Mouse (Mus musculus) olfactory bulb, adult 2 months (tissue): ENCODE measurements around the gene Isx. TPM values are rescaled to one million over a fixed set of nuclear protein-coding genes. Genes with fewer than 3 reads are reported as not detected.

ENCODE experiments used
- H3K27ac ChIP-seq: fragments of 200-500 bp; 2 replicates; pipeline ENCODE4 v1.5.1; 2012; ENCODE audit warnings: low read depth, low read length; ENCODE audit not compliant: insufficient read depth
- H3K4me1 ChIP-seq: fragments of 200-500 bp; 2 replicates; pipeline ENCODE4 v1.6.1; 2012; ENCODE audit warnings: low read length; ENCODE audit not compliant: control insufficient read depth, insufficient read depth
- H3K4me3 ChIP-seq: fragments of 200-500 bp; 2 replicates; pipeline ENCODE4 v1.5.1; 2012; ENCODE audit warnings: mild to moderate bottlenecking, low read depth, low read length, moderate library complexity; ENCODE audit not compliant: insufficient read depth
- CTCF ChIP-seq: fragments of 200-500 bp; IDR thresholded peaks from 2 replicates; pipeline ENCODE4 v1.5.1; 2012; ENCODE audit warnings: low read depth, mild to moderate bottlenecking, low read length, moderate library complexity; ENCODE audit not compliant: insufficient read depth
- POLR2A ChIP-seq: fragments of 200-500 bp; IDR thresholded peaks from 2 replicates; pipeline ENCODE4 v1.6.1; 2012; ENCODE audit warnings: mild to moderate bottlenecking, low read depth, low read length, moderate library complexity; ENCODE audit not compliant: insufficient read depth
- WGBS: fragments of 180-500 bp; shearing (Covaris S2); methylation state at CpG from one replicate; pipeline ENCODE4 v1.1.7; 2018; 5-methylcytosine and 5-hydroxymethylcytosine counted together
- polyA plus RNA-seq: library from polyadenylated mRNA; stranded (reverse); fragments of >200 nt; gene quantifications from 2 replicates; pipeline ENCODE4 v1.2.4, GENCODE M21; 2012; ENCODE audit warnings: low replicate concordance; ENCODE audit not compliant: missing spikeins, insufficient read depth, insufficient read length

The Isx gene
- polyA plus RNA-seq, 1 experiment = not detected

DNA sequence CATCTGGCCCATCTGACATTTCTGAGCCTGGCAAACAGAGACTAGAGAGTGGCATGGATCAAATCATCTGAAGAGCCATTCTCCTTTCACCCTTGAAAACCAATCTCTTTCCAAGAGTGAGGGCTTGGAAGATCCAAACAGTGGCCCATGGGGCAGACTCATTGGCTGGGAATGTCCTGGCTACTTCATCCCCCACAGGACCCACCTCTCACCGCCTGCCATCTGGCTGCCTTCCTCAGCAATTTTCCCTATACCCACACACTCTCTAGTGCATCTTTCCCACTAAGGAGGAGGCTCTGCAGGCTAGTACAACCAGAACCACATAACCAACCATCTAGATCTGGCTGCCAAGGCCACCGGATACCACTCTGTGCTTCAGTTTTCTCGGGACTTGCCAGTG is 17.6 kb upstream of the Isx start:
- no peaks in the 10 kb centered on the region for H3K4me1 ChIP-seq
- no peak overlapping the region for H3K4me3 ChIP-seq
- H3K27ac ChIP-seq = no peak overlapping the region
- TF ChIP-seq CTCF = no peak
- TF ChIP-seq POLR2A = no peak
- WGBS = 89% methylated on average over 3 of the region's 3 CpGs

GRCm38 (mm10) chr8:74859241-74859640 is 13.7 kb upstream of the Isx start:
- WGBS = 90% methylated on average over 4 of the region's 4 CpGs
- TF ChIP-seq POLR2A (no peak), CTCF (no peak)
- H3K4me1 ChIP-seq = no peaks in the 10 kb centered on the region
- H3K27ac ChIP-seq = no peak overlapping the region
- H3K4me3 ChIP-seq = no peak overlapping the region

DNA sequence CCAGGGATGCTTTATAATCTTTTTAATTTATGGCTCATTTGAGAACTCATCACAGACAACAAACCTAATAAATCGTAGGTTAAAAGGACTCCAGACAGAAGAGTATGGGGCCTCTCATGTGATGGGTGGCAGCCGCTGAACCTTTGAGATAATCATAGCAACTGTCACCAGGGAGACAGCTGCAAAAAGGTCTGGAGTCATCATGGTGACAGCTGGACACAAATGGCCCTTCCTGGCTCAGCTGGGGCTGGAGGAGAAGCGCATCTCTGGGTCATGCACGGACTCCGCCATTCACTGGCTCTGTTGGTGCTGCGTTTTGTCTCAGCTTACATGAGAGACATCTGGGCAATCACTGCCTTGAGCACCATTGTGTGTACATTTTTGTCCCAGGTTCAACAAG is 12.5 kb upstream of the Isx start:
- Histone ChIP-seq H3K4me1 (no peaks in the 10 kb centered on the region), H3K4me3 (no peak overlapping the region), H3K27ac (no peak overlapping the region)
- 87% methylated on average over 6 of the region's 6 CpGs for WGBS
- TF ChIP-seq POLR2A (no peak), CTCF (no peak)

GRCm38 (mm10) chr8:74862598-74862997 is 10.4 kb upstream of the Isx start:
- TF ChIP-seq CTCF = no peak
- TF ChIP-seq POLR2A = no peak
- no peak overlapping the region for H3K27ac ChIP-seq
- WGBS = 61% methylated on average over 2 of the region's 2 CpGs
- H3K4me3 ChIP-seq = no peak overlapping the region
- H3K4me1 ChIP-seq = no peaks in the 10 kb centered on the region

- H3K4me3 ChIP-seq = no peak overlapping the region
- 62% methylated on average over 4 of the region's 4 CpGs for WGBS
- no peaks in the 10 kb centered on the region; the same call in none of the 2 replicates for H3K4me1 ChIP-seq
- H3K27ac ChIP-seq = no peak overlapping the region
- TF ChIP-seq POLR2A = no peak
- no peak for TF ChIP-seq CTCF
These were observed 2.5 kb upstream of the Isx start for GRCm38 (mm10) chr8:74870346-74870949.

GRCm38 (mm10) chr8:74871686-74872085 is 1.3 kb upstream of the Isx start:
- TF ChIP-seq CTCF = no peak
- no peak for TF ChIP-seq POLR2A
- Histone ChIP-seq H3K4me1 (no peaks in the 10 kb centered on the region; the same call in none of the 2 replicates), H3K4me3 (no peak overlapping the region), H3K27ac (no peak overlapping the region)
- 48% methylated on average over 4 of the region's 4 CpGs for WGBS

- Histone ChIP-seq H3K4me1 (no peaks in the 10 kb centered on the region; the same call in none of the 2 replicates), H3K4me3 (no peak overlapping the region), H3K27ac (no peak overlapping the region)
- TF ChIP-seq POLR2A (no peak), CTCF (no peak)
- WGBS = 95% methylated on average over 7 of the region's 7 CpGs
These were observed 686 bp upstream of the Isx start for GRCm38 (mm10) chr8:74872151-74872823.

DNA sequence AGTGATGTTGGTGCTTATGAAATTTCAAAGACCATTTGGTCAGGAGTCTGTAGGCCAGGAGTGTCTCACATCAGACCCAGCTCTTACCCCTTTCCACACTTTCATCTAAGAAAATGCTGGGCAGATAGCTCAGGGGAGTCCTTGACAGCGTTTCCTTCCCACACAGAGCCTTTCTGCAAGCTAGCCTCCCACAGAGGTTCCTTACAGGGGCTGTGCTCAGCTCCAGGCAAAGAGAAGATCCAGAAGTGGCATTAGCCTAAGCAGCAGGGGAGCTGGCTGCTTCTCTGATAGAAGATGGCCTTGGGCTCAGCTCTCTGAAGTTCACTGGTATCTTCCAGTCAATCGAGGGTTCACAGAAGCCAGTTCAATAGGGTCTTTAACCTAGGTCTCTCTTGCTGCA is 1.6 kb downstream of the Isx start:
- 32% methylated on average over 2 of the region's 2 CpGs for WGBS
- H3K27ac ChIP-seq = peak overlapping the region; percentile 14; the same call in 1 of the 2 replicates
- no peak for TF ChIP-seq CTCF
- TF ChIP-seq POLR2A = no peak
- no peaks in the 10 kb centered on the region; the same call in none of the 2 replicates for H3K4me1 ChIP-seq
- no peak overlapping the region for H3K4me3 ChIP-seq

- Histone ChIP-seq H3K4me3 (no peak overlapping the region), H3K4me1 (no peaks in the 10 kb centered on the region), H3K27ac (no peak overlapping the region)
- 74% methylated on average over 3 of the region's 3 CpGs for WGBS
- TF ChIP-seq POLR2A (no peak), CTCF (no peak)
These were observed 5.7 kb downstream of the Isx start for GRCm38 (mm10) chr8:74878637-74879036.

GRCm38 (mm10) chr8:74888763-74889162 is 15.8 kb downstream of the Isx start:
- no peak overlapping the region for H3K27ac ChIP-seq
- H3K4me3 ChIP-seq = no peak overlapping the region
- H3K4me1 ChIP-seq = no peaks in the 10 kb centered on the region
- TF ChIP-seq CTCF (no peak), POLR2A (no peak)
- WGBS = 56% methylated on average over 1 of the region's 1 CpGs
